Mouse (Mus musculus): ENCODE results near the gene Fbxo21. TPM values are rescaled to one million over a fixed set of nuclear protein-coding genes. Genes with fewer than 3 reads are reported as not detected.

Gene Fbxo21
- polyA plus RNA-seq, 1 experiment from 2014 or later: 71.7 TPM

DNA sequence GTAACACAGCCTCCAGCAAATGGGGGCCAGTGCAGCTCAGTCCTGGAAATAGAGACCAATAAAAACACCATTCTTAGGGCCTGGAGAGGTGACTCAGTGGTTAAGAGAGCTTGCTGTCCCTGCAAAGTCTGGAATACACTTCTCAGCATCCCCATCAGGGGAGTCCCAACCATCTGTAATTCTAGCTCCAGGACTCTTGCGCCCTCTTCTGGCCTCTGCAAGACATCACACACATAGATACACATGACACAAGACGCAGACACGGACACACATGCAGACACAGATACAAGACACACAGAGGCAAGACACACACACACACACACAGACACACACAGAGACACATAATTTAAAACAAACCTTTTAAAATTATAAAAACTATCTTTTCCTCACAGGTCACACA, 35.0 kb upstream of the Fbxo21 start:
- H3K36me3 ChIP-seq (ENCODE audit: control insufficient read depth, insufficient read depth, low read length): no peaks in the 10 kb centered on the region
- WGBS: 72% methylated on average over 3 of the region's 3 CpGs
- H3K4me3 ChIP-seq (ENCODE audit: low read depth, low read length): no peak overlapping the region
- H3K4me2 ChIP-seq (replicated peaks; ENCODE audit: low read depth, low read length): no peak overlapping the region
- no peaks in the 10 kb centered on the region for H3K4me1 ChIP-seq (ENCODE audit: control insufficient read depth, insufficient read depth, low read length)
- ATAC-seq (ENCODE audit: insufficient number of reproducible peaks, insufficient read depth, low FRiP score, low read depth): no peak
- no peak overlapping the region for H3K27ac ChIP-seq (ENCODE audit: low read length)
- no peaks in the 10 kb centered on the region for H3K27me3 ChIP-seq (ENCODE audit: control insufficient read depth, insufficient read depth, low read length)
- H3K9me3 ChIP-seq (ENCODE audit: control insufficient read depth, low read depth, low read length): no peaks in the 10 kb centered on the region
- H3K9ac ChIP-seq (replicated peaks; ENCODE audit: low read depth, low read length): no peak overlapping the region

DNA sequence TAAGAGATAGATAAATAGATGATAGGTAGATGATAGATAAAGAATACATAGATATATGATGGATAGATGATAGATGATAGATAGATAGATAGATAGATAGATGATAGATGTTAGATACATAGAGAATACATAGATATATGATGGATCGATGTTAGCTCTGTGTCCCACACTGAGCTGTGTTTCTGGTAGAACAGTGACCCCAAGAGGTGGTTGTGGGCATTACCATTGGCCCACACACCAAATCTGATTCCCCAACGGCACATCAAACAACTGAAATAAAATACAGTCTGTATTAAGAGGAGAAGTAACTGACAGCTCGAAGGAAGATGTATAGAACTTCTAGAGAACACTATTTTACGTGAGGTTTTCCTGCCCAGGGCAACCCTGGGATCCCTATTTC, 29.9 kb upstream of the Fbxo21 start:
- WGBS: 29% methylated on average over 4 of the region's 4 CpGs
- Histone ChIP-seq H3K4me3 (ENCODE audit: low read depth, low read length) (no peak overlapping the region), H3K27ac (ENCODE audit: low read length) (no peak overlapping the region), H3K9ac (replicated peaks; ENCODE audit: low read depth, low read length) (no peak overlapping the region), H3K4me1 (ENCODE audit: control insufficient read depth, insufficient read depth, low read length) (no peaks in the 10 kb centered on the region), H3K4me2 (replicated peaks; ENCODE audit: low read depth, low read length) (no peak overlapping the region), H3K36me3 (ENCODE audit: control insufficient read depth, insufficient read depth, low read length) (no peaks in the 10 kb centered on the region), H3K9me3 (ENCODE audit: control insufficient read depth, low read depth, low read length) (no peaks in the 10 kb centered on the region), H3K27me3 (ENCODE audit: control insufficient read depth, insufficient read depth, low read length) (no peaks in the 10 kb centered on the region)
- ATAC-seq (ENCODE audit: insufficient number of reproducible peaks, insufficient read depth, low FRiP score, low read depth): no peak

DNA sequence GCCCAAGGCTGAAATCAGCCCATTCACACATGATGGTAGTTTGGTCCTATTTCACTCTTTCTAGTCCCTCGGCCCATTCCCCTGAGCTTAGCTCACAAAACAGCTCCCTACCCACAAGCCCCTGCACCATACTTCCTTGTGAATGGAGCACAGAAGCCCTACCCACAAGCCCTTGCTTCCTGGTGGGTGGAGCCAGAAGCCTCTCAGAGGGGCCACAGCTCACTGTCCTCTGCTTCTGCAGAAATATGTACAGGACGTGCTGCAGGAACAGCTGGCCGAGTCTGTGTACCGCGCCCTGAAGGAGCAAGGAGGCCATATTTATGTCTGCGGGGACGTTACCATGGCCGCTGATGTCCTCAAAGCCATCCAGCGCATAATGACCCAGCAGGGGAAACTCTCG, 27.1 kb upstream of the Fbxo21 start:
- H3K27ac ChIP-seq (ENCODE audit: low read length): no peak overlapping the region
- no peaks in the 10 kb centered on the region for H3K27me3 ChIP-seq (ENCODE audit: control insufficient read depth, insufficient read depth, low read length)
- H3K4me3 ChIP-seq (ENCODE audit: low read depth, low read length): no peak overlapping the region
- WGBS: 73% methylated on average over 10 of the region's 10 CpGs
- H3K4me1 ChIP-seq (ENCODE audit: control insufficient read depth, insufficient read depth, low read length): no peaks in the 10 kb centered on the region
- ATAC-seq (ENCODE audit: insufficient number of reproducible peaks, insufficient read depth, low FRiP score, low read depth): no peak
- H3K9me3 ChIP-seq (ENCODE audit: control insufficient read depth, low read depth, low read length): no peaks in the 10 kb centered on the region
- no peak overlapping the region for H3K4me2 ChIP-seq (replicated peaks; ENCODE audit: low read depth, low read length)
- H3K36me3 ChIP-seq (ENCODE audit: control insufficient read depth, insufficient read depth, low read length): no peaks in the 10 kb centered on the region
- no peak overlapping the region for H3K9ac ChIP-seq (replicated peaks; ENCODE audit: low read depth, low read length)

DNA sequence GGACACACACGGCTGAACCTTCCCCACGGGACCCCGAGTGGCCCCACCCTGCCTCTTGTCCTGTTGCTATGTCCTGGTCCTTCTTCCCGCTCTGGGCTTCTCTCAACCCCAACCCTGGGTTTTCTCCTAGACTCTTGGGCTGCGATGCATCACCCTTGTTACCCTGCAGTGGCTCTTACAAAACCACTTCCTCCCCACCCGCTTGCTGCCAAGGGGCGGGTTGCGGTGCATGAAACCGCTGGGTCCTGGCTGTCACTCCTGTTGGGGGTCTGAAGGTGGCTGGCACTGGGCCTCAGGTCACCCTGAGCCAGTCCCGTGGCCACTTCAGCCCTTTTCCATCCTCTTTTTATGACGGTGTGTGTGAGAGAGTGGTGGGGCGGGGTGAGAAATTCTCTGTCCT, 22.6 kb upstream of the Fbxo21 start:
- H3K4me1 ChIP-seq (ENCODE audit: control insufficient read depth, insufficient read depth, low read length): no peaks in the 10 kb centered on the region
- ATAC-seq (ENCODE audit: insufficient number of reproducible peaks, insufficient read depth, low FRiP score, low read depth): no peak

DNA sequence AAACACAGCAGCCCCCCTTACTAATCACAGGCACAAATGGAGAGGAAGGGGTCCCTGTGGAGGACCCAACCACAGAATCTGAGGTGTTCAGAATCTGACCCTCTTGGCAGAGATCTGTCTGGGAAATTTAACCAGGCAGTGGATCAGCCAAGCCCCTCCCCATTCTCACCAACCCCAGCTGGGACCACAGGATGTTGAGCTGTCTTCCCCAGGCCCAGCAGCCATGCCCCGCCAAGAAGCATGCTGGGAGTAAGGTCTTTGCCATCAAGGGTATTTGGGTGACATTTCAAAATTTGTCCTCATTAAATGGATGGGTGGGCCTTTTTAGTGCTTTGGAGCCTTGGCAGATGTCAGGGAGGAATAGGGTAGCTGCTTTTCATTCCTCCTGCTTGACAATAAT, 22.1 kb upstream of the Fbxo21 start:
- no peak overlapping the region for H3K27ac ChIP-seq (ENCODE audit: low read length)
- no peaks in the 10 kb centered on the region for H3K36me3 ChIP-seq (ENCODE audit: control insufficient read depth, insufficient read depth, low read length)
- no peaks in the 10 kb centered on the region for H3K9me3 ChIP-seq (ENCODE audit: control insufficient read depth, low read depth, low read length)
- H3K4me1 ChIP-seq (ENCODE audit: control insufficient read depth, insufficient read depth, low read length): no peaks in the 10 kb centered on the region
- WGBS: 78% methylated on average over 1 of the region's 1 CpGs
- H3K4me2 ChIP-seq (replicated peaks; ENCODE audit: low read depth, low read length): no peak overlapping the region
- H3K4me3 ChIP-seq (ENCODE audit: low read depth, low read length): no peak overlapping the region
- no peak for ATAC-seq (ENCODE audit: insufficient number of reproducible peaks, insufficient read depth, low FRiP score, low read depth)
- no peak overlapping the region for H3K9ac ChIP-seq (replicated peaks; ENCODE audit: low read depth, low read length)
- no peaks in the 10 kb centered on the region for H3K27me3 ChIP-seq (ENCODE audit: control insufficient read depth, insufficient read depth, low read length)

More for the DNA sequence above, 22.6 kb upstream of the Fbxo21 start:
- H3K9ac ChIP-seq (replicated peaks; ENCODE audit: low read depth, low read length): no peak overlapping the region
- H3K27ac ChIP-seq (ENCODE audit: low read length): no peak overlapping the region
- H3K9me3 ChIP-seq (ENCODE audit: control insufficient read depth, low read depth, low read length): no peaks in the 10 kb centered on the region
- H3K4me3 ChIP-seq (ENCODE audit: low read depth, low read length): no peak overlapping the region
- WGBS: 87% methylated on average over 12 of the region's 12 CpGs
- no peaks in the 10 kb centered on the region for H3K36me3 ChIP-seq (ENCODE audit: control insufficient read depth, insufficient read depth, low read length)
- H3K27me3 ChIP-seq (ENCODE audit: control insufficient read depth, insufficient read depth, low read length): no peaks in the 10 kb centered on the region
- no peak overlapping the region for H3K4me2 ChIP-seq (replicated peaks; ENCODE audit: low read depth, low read length)

DNA sequence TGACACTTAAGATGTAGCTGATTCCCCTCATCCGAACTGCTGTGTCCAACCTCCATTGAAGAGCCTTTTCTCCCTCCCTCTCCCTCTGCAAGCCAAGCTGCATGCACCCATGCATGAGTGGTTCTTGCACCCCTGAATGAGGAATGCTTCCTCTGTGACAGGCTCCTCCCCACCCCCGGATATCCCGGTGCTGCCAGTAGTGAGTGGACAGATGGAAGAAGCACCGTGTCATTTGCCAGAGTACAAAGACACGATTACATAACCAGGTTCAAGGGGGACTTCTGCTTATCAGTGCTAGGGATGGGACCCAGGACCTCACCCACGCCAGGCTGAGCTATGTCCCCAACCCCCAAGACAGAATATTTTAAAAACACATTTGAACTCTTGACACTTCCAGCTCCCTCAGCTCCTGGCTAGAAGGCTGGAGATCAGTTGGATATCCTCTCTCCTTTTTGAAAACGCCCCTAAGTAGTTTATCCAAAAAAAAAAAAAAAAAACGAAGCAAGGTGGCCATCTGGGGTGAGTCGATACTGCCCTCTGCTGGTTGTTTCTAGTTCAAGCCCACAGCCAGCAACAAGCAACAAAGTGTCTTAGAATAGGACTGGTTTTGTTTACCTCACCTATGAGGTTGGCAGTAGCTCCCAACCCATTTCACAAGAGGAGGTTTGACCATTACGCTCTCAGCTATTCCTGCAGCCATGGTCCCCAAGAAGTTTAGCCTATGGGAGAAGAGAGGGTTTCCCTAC, 20.7 kb upstream of the Fbxo21 start:
- 33% methylated on average over 10 of the region's 10 CpGs for WGBS
- no peaks in the 10 kb centered on the region for H3K27me3 ChIP-seq (ENCODE audit: control insufficient read depth, insufficient read depth, low read length)
- no peak for ATAC-seq (ENCODE audit: insufficient number of reproducible peaks, insufficient read depth, low FRiP score, low read depth)

DNA sequence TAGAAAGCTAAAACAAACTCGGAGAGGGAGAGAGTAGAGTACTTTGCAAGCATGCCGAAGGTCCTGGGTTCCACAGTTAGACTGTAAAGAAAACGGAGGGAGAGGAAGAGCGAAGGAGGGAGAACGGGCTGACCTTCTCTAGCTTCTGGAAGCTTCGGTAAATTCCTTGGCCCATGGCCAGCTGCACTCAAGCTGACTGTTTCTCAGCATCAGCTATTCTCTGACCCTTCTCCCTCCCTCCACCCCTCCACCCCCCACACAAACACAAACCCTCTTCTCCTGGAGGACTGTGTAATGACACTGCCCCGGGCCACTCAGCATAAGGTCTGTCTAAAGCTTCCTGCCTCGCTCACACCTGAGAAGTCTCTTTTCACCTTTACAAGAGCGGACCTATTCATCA, 11.8 kb upstream of the Fbxo21 start:
- no peaks in the 10 kb centered on the region for H3K27me3 ChIP-seq (ENCODE audit: control insufficient read depth, insufficient read depth, low read length)
- H3K36me3 ChIP-seq (ENCODE audit: control insufficient read depth, insufficient read depth, low read length): no peaks in the 10 kb centered on the region
- ATAC-seq (ENCODE audit: insufficient number of reproducible peaks, insufficient read depth, low FRiP score, low read depth): no peak
- peaks cover 17% of the 10 kb centered on the region; the same call in 1 of the 2 replicates for H3K4me1 ChIP-seq (ENCODE audit: control insufficient read depth, insufficient read depth, low read length)
- no peak overlapping the region for H3K9ac ChIP-seq (replicated peaks; ENCODE audit: low read depth, low read length)
- no peak overlapping the region for H3K4me2 ChIP-seq (replicated peaks; ENCODE audit: low read depth, low read length)
- no peak overlapping the region for H3K4me3 ChIP-seq (ENCODE audit: low read depth, low read length)
- no peak overlapping the region for H3K27ac ChIP-seq (ENCODE audit: low read length)
- H3K9me3 ChIP-seq (ENCODE audit: control insufficient read depth, low read depth, low read length): no peaks in the 10 kb centered on the region
- WGBS: 23% methylated on average over 9 of the region's 9 CpGs

More for the DNA sequence above, 20.7 kb upstream of the Fbxo21 start:
- no peaks in the 10 kb centered on the region for H3K9me3 ChIP-seq (ENCODE audit: control insufficient read depth, low read depth, low read length)
- no peak overlapping the region for H3K9ac ChIP-seq (replicated peaks; ENCODE audit: low read depth, low read length)
- no peaks in the 10 kb centered on the region for H3K36me3 ChIP-seq (ENCODE audit: control insufficient read depth, insufficient read depth, low read length)
- H3K4me3 ChIP-seq (ENCODE audit: low read depth, low read length): no peak overlapping the region
- no peak overlapping the region for H3K4me2 ChIP-seq (replicated peaks; ENCODE audit: low read depth, low read length)
- no peak overlapping the region for H3K27ac ChIP-seq (ENCODE audit: low read length)
- H3K4me1 ChIP-seq (ENCODE audit: control insufficient read depth, insufficient read depth, low read length): no peaks in the 10 kb centered on the region

DNA sequence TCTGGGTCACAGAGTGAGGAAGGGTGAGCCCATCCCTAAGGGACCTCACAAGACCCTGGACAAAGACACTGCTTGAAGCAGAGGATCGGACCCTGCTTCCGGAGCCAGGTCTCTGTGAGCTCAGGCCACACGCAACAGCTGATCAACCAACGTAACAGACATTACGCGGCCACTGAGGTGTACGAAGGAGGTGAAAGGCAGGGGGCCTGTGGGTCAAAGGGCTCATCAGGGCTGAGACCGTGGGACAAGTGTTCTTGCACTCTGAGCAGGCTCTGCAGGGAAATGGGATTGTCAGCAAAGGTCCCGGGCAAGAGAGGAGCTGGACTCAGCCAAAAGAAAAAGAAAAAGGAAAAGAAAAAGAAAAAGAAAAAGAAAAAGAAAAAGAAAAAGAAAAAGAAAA, 9.6 kb upstream of the Fbxo21 start:
- H3K27me3 ChIP-seq (ENCODE audit: control insufficient read depth, insufficient read depth, low read length): no peaks in the 10 kb centered on the region
- no peak overlapping the region for H3K9ac ChIP-seq (replicated peaks; ENCODE audit: low read depth, low read length)
- no peak for ATAC-seq (ENCODE audit: insufficient number of reproducible peaks, insufficient read depth, low FRiP score, low read depth)
- no peaks in the 10 kb centered on the region for H3K36me3 ChIP-seq (ENCODE audit: control insufficient read depth, insufficient read depth, low read length)
- no peak overlapping the region for H3K4me2 ChIP-seq (replicated peaks; ENCODE audit: low read depth, low read length)
- peak overlapping the region; percentile 68; the same call in 1 of the 2 replicates for H3K27ac ChIP-seq (ENCODE audit: low read length)
- H3K4me3 ChIP-seq (ENCODE audit: low read depth, low read length): no peak overlapping the region
- H3K9me3 ChIP-seq (ENCODE audit: control insufficient read depth, low read depth, low read length): no peaks in the 10 kb centered on the region
- H3K4me1 ChIP-seq (ENCODE audit: control insufficient read depth, insufficient read depth, low read length): peaks cover 17% of the 10 kb centered on the region; the same call in 1 of the 2 replicates
- WGBS: 61% methylated on average over 9 of the region's 9 CpGs

DNA sequence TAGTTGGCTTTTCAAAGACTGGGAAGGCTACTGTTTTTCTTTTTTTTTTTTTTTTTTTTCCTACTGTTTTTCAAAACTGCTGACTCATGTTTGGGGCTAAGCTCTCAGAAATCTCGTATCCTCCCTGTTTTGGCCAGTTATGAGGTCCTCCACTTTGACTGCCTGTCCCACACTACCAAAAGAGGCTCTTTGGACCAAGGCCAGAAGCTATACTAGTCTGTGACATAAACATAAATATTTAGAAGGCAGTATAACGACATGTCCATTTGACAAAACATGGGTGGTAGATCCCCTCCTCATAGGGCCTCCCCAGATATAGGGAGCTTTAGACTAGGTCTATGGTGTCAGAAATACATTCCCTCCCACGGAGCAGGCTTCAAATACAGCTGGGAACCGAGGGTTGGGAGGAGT, 8.9 kb upstream of the Fbxo21 start:
- H3K27ac ChIP-seq (ENCODE audit: low read length): peak overlapping the region; percentile 68; the same call in 1 of the 2 replicates
- no peaks in the 10 kb centered on the region for H3K9me3 ChIP-seq (ENCODE audit: control insufficient read depth, low read depth, low read length)
- H3K4me3 ChIP-seq (ENCODE audit: low read depth, low read length): no peak overlapping the region
- peak; percentile 78; the same call in 1 of the 2 replicates for ATAC-seq (ENCODE audit: insufficient number of reproducible peaks, insufficient read depth, low FRiP score, low read depth)
- peaks cover 17% of the 10 kb centered on the region; the same call in 1 of the 2 replicates for H3K4me1 ChIP-seq (ENCODE audit: control insufficient read depth, insufficient read depth, low read length)
- no peaks in the 10 kb centered on the region for H3K36me3 ChIP-seq (ENCODE audit: control insufficient read depth, insufficient read depth, low read length)
- H3K27me3 ChIP-seq (ENCODE audit: control insufficient read depth, insufficient read depth, low read length): no peaks in the 10 kb centered on the region
- no peak overlapping the region for H3K4me2 ChIP-seq (replicated peaks; ENCODE audit: low read depth, low read length)
- 28% methylated on average over 4 of the region's 4 CpGs for WGBS
- no peak overlapping the region for H3K9ac ChIP-seq (replicated peaks; ENCODE audit: low read depth, low read length)
